Mouse (Mus musculus) spleen, adult 2 months (tissue): ENCODE results near the gene Ppcs.

ENCODE experiments used
- CTCF ChIP-seq: fragments of 200-500 bp; IDR thresholded peaks from 2 replicates; pipeline ENCODE4 v1.5.1; 2011; ENCODE audit warnings: mild to moderate bottlenecking, inconsistent platforms; ENCODE audit not compliant: insufficient read depth, insufficient read length, insufficient replicate concordance; ENCODE audit errors: extremely low read depth
- POLR2A ChIP-seq: fragments of 200-500 bp; IDR thresholded peaks from 2 replicates; pipeline ENCODE4 v1.6.1; 2011; ENCODE audit warnings: low read depth, low read length, inconsistent platforms

GRCm38 (mm10) chr4:119412791-119413190 is 9.4 kb downstream of the Ppcs start:
- TF ChIP-seq CTCF (no peak), POLR2A (no peak)
